Mouse (Mus musculus): ENCODE measurements around the gene Cers2.

Cers2 gene

GRCm38 (mm10) chr3:95314486-95315093 is at the start of gene Cers2:
Gene Cers2 (plus strand): TSS chr3:95314791.
- TF ChIP-seq NANOG (IDR thresholded peaks at IDR 0.05; ENCODE audit: borderline replicate concordance, low read length) (no peak), POU5F1 (IDR thresholded peaks at IDR 0.05; ENCODE audit: borderline replicate concordance, low read length) (no peak), CTCF (conservative IDR thresholded peaks at IDR 0.05; ENCODE audit: low read length) (no peak)
- peak within 1 kb of the TSS; percentile 92 for H3K4me3 ChIP-seq (replicated peaks; ENCODE audit: low read length)

GRCm38 (mm10) chr3:95266052-95266451 is 48.5 kb upstream of the Cers2 start:
- Histone ChIP-seq H3K27me3 (ENCODE audit: insufficient read depth, low read length) (no peaks in the 10 kb centered on the region), H3K36me3 (ENCODE audit: insufficient read depth, low read length) (peaks cover 82% of the 10 kb centered on the region), H3K4me3 (replicated peaks; ENCODE audit: low read length) (no peak overlapping the region), H3K9me3 (ENCODE audit: low read length) (no peaks in the 10 kb centered on the region), H3K4me1 (replicated peaks; ENCODE audit: low read depth, low read length) (peaks cover 64% of the 10 kb centered on the region)
- TF ChIP-seq POU5F1 (IDR thresholded peaks at IDR 0.05; ENCODE audit: borderline replicate concordance, low read length) (no peak), NANOG (IDR thresholded peaks at IDR 0.05; ENCODE audit: borderline replicate concordance, low read length) (no peak), CTCF (conservative IDR thresholded peaks at IDR 0.05; ENCODE audit: low read length) (no peak)

More at GRCm38 (mm10) chr3:95314486-95315093, at the start of gene Cers2:
- H3K9me3 ChIP-seq (ENCODE audit: low read length): peaks cover 25% of the 10 kb centered on the region
- H3K36me3 ChIP-seq (ENCODE audit: insufficient read depth, low read length): peaks cover 15% of the 10 kb centered on the region
- H3K27me3 ChIP-seq (ENCODE audit: insufficient read depth, low read length): no peaks in the 10 kb centered on the region
- H3K4me1 ChIP-seq (replicated peaks; ENCODE audit: low read depth, low read length): peaks cover 56% of the 10 kb centered on the region

GRCm38 (mm10) chr3:95267855-95268254 is 46.7 kb upstream of the Cers2 start:
- Histone ChIP-seq H3K4me3 (replicated peaks; ENCODE audit: low read length) (no peak overlapping the region), H3K36me3 (ENCODE audit: insufficient read depth, low read length) (peaks cover 72% of the 10 kb centered on the region), H3K9me3 (ENCODE audit: low read length) (no peaks in the 10 kb centered on the region), H3K27me3 (ENCODE audit: insufficient read depth, low read length) (no peaks in the 10 kb centered on the region), H3K4me1 (replicated peaks; ENCODE audit: low read depth, low read length) (peaks cover 80% of the 10 kb centered on the region)
- TF ChIP-seq NANOG (IDR thresholded peaks at IDR 0.05; ENCODE audit: borderline replicate concordance, low read length) (no peak), POU5F1 (IDR thresholded peaks at IDR 0.05; ENCODE audit: borderline replicate concordance, low read length) (no peak), CTCF (conservative IDR thresholded peaks at IDR 0.05; ENCODE audit: low read length) (no peak)

- peaks cover 77% of the 10 kb centered on the region for H3K4me1 ChIP-seq (replicated peaks; ENCODE audit: low read depth, low read length)
- H3K36me3 ChIP-seq (ENCODE audit: insufficient read depth, low read length): peaks cover 57% of the 10 kb centered on the region
- H3K4me3 ChIP-seq (replicated peaks; ENCODE audit: low read length): peak overlapping the region; percentile 49
- TF ChIP-seq CTCF (conservative IDR thresholded peaks at IDR 0.05; ENCODE audit: low read length) (no peak), NANOG (IDR thresholded peaks at IDR 0.05; ENCODE audit: borderline replicate concordance, low read length) (no peak), POU5F1 (IDR thresholded peaks at IDR 0.05; ENCODE audit: borderline replicate concordance, low read length) (no peak)
- no peaks in the 10 kb centered on the region for H3K27me3 ChIP-seq (ENCODE audit: insufficient read depth, low read length)
- no peaks in the 10 kb centered on the region for H3K9me3 ChIP-seq (ENCODE audit: low read length)
Measured at GRCm38 (mm10) chr3:95269789-95270188, 44.8 kb upstream of the Cers2 start.

GRCm38 (mm10) chr3:95270766-95271364 is 43.7 kb upstream of the Cers2 start:
- no peaks in the 10 kb centered on the region for H3K9me3 ChIP-seq (ENCODE audit: low read length)
- H3K27me3 ChIP-seq (ENCODE audit: insufficient read depth, low read length): no peaks in the 10 kb centered on the region
- TF ChIP-seq POU5F1 (IDR thresholded peaks at IDR 0.05; ENCODE audit: borderline replicate concordance, low read length): no peak
- TF ChIP-seq CTCF (conservative IDR thresholded peaks at IDR 0.05; ENCODE audit: low read length): no peak
- TF ChIP-seq NANOG (IDR thresholded peaks at IDR 0.05; ENCODE audit: borderline replicate concordance, low read length): peak; percentile 54
- peak overlapping the region; percentile 48 for H3K4me3 ChIP-seq (replicated peaks; ENCODE audit: low read length)
- H3K36me3 ChIP-seq (ENCODE audit: insufficient read depth, low read length): peaks cover 54% of the 10 kb centered on the region
- H3K4me1 ChIP-seq (replicated peaks; ENCODE audit: low read depth, low read length): peaks cover 80% of the 10 kb centered on the region

GRCm38 (mm10) chr3:95273471-95273870 is 41.1 kb upstream of the Cers2 start:
- Histone ChIP-seq H3K9me3 (ENCODE audit: low read length) (no peaks in the 10 kb centered on the region), H3K36me3 (ENCODE audit: insufficient read depth, low read length) (peaks cover 34% of the 10 kb centered on the region), H3K4me3 (replicated peaks; ENCODE audit: low read length) (peak overlapping the region; percentile 45), H3K27me3 (ENCODE audit: insufficient read depth, low read length) (no peaks in the 10 kb centered on the region), H3K4me1 (replicated peaks; ENCODE audit: low read depth, low read length) (peaks cover 89% of the 10 kb centered on the region)
- TF ChIP-seq POU5F1 (IDR thresholded peaks at IDR 0.05; ENCODE audit: borderline replicate concordance, low read length) (no peak), CTCF (conservative IDR thresholded peaks at IDR 0.05; ENCODE audit: low read length) (no peak), NANOG (IDR thresholded peaks at IDR 0.05; ENCODE audit: borderline replicate concordance, low read length) (no peak)

GRCm38 (mm10) chr3:95274453-95274852 is 40.1 kb upstream of the Cers2 start:
- Histone ChIP-seq H3K4me1 (replicated peaks; ENCODE audit: low read depth, low read length) (peaks cover 89% of the 10 kb centered on the region), H3K36me3 (ENCODE audit: insufficient read depth, low read length) (peaks cover 32% of the 10 kb centered on the region), H3K4me3 (replicated peaks; ENCODE audit: low read length) (no peak overlapping the region), H3K9me3 (ENCODE audit: low read length) (no peaks in the 10 kb centered on the region), H3K27me3 (ENCODE audit: insufficient read depth, low read length) (no peaks in the 10 kb centered on the region)
- TF ChIP-seq CTCF (conservative IDR thresholded peaks at IDR 0.05; ENCODE audit: low read length) (no peak), POU5F1 (IDR thresholded peaks at IDR 0.05; ENCODE audit: borderline replicate concordance, low read length) (no peak), NANOG (IDR thresholded peaks at IDR 0.05; ENCODE audit: borderline replicate concordance, low read length) (no peak)

GRCm38 (mm10) chr3:95275161-95275560 is 39.4 kb upstream of the Cers2 start:
- Histone ChIP-seq H3K27me3 (ENCODE audit: insufficient read depth, low read length) (no peaks in the 10 kb centered on the region), H3K4me1 (replicated peaks; ENCODE audit: low read depth, low read length) (peaks cover 87% of the 10 kb centered on the region), H3K36me3 (ENCODE audit: insufficient read depth, low read length) (peaks cover 34% of the 10 kb centered on the region), H3K9me3 (ENCODE audit: low read length) (no peaks in the 10 kb centered on the region), H3K4me3 (replicated peaks; ENCODE audit: low read length) (no peak overlapping the region)
- TF ChIP-seq NANOG (IDR thresholded peaks at IDR 0.05; ENCODE audit: borderline replicate concordance, low read length) (no peak), POU5F1 (IDR thresholded peaks at IDR 0.05; ENCODE audit: borderline replicate concordance, low read length) (no peak), CTCF (conservative IDR thresholded peaks at IDR 0.05; ENCODE audit: low read length) (no peak)

Measured in E14TG2a.4 (cell line).